Mouse (Mus musculus) gastrocnemius, postnatal 4 days (tissue): Measurements from ENCODE around the gene Hdhd3. TPM values are rescaled to one million over a fixed set of nuclear protein-coding genes. Genes with fewer than 3 reads are reported as not detected.

Experiments
- DNase-seq, 2 experiments: peaks; one replicate each; pipeline ENCODE4 v3.0.0; 2021 to 2022; ENCODE audit warnings: low spot score in 2 of 2, mixed read lengths in 2 of 2
- long read RNA-seq, 2 experiments: library from polyadenylated mRNA; stranded (forward); transcript quantifications; one replicate each; pipeline ENCODE4 v2.0.0; 2021
- total RNA-seq, 2 experiments: library from RNA; stranded (reverse); gene quantifications; 2 replicates each; pipeline ENCODE4 v1.2.3; 2021

Hdhd3 gene
- 10 to 100 TPM in 1 of 2 experiments, 1 to 10 TPM in 1; 9.0 to 10.5 TPM for total RNA-seq
- long read RNA-seq, experiment 1, transcript Hdhd3-201 (2 exons, 1,205 nt): major isoform, 12 of 12 reads
- long read RNA-seq, experiment 1, partial matches to known transcripts: 0 of 12 reads
- long read RNA-seq, experiment 1, other reads (novel, unspliced or antisense): 0 of 12 reads
- long read RNA-seq, experiment 2, transcript Hdhd3-201 (2 exons, 1,205 nt): major isoform, 6 of 6 reads
- long read RNA-seq, experiment 2, partial matches to known transcripts: 0 of 6 reads
- long read RNA-seq, experiment 2, other reads (novel, unspliced or antisense): 0 of 6 reads

- DNase-seq: no peak
These were observed at the start of gene Hdhd3 for GRCm38 (mm10) chr4:62503374-62503970. Hdhd3 (minus strand) TSS chr4:62503467.

- DNase-seq: no peak
These were observed 48.7 kb upstream of the Hdhd3 start for GRCm38 (mm10) chr4:62551966-62552365.

DNA sequence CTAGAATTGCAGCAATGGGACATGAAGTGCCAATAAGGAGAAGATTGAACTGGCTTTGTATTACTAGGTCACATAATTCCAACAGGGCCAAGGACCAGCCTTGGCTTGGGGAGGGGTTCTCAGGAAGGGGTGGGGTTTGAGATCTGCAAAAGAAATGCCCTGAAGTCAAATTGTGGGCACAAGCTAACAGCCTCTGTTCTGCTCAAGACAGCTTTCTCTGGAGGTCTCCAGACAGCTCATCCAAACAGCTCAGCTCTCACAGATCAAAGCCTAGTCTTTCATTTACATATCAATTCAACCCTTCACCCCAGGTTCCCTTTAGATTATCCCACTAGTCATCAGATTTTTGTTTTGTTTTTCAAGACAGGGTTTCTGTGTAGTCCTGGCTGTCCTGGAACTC, 41.5 kb upstream of the Hdhd3 start:
- no peak for DNase-seq

GRCm38 (mm10) chr4:62543782-62544181, 40.5 kb upstream of the Hdhd3 start:
- DNase-seq: no peak

DNA sequence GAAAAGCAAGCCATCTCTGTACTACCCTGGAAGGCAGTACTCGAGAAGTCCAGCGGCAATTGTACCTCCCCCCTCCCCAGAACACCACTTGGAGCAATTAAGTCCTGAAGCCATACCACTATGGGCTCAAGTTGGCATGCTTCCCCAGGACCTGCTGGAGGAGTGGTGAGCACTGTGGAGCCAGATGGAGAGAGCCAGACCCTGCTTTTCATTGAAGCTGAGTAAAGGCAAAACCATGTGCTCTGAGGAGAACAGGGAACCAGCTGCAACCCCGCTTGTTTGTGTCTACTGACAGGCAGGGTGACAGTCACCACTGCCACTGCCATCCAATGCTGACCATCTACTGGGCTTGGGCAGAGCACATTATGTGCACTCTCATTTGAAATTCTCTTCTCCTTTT, 38.5 kb upstream of the Hdhd3 start:
- DNase-seq: no peak

DNA sequence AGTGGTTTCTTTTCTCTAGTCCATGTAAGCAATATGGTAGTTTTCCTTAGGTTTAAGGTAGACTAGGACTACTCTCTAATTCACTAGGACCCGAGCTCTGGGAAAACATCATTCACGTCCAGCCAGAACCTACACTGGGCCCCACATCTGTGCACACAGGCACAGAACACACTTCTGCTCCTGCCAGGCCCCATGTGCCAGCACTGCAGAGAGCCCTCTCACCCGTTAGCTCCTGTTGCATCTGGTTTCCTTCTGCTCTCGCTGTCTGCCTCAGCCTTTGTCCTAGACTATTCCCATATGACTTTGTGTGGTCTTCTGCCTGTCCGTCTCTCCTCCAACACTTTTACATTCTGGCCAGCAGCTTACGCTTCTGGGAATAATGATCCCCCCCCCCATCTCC, 30.5 kb upstream of the Hdhd3 start:
- no peak for DNase-seq

DNA sequence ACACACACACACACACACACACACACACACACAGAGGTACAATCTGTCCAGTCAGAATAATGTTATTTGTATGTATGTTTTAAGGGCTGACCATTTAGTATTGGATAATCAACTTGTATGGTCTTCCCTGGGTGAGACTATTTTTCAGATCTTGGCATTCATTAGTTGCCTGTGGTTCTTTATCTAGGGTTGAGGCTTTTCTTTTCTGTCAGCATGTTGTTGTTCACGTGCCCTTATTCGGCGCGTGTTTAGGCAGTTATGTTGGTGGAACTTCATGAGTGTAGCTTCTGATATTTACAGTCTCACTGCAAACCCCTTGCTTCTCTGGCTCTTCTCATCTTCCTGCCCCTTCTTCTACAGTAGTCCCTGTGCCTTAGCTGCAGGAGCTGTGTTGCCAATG, 24.4 kb upstream of the Hdhd3 start:
- no peak for DNase-seq

GRCm38 (mm10) chr4:62526256-62526655, 23.0 kb upstream of the Hdhd3 start:
- no peak for DNase-seq

DNA sequence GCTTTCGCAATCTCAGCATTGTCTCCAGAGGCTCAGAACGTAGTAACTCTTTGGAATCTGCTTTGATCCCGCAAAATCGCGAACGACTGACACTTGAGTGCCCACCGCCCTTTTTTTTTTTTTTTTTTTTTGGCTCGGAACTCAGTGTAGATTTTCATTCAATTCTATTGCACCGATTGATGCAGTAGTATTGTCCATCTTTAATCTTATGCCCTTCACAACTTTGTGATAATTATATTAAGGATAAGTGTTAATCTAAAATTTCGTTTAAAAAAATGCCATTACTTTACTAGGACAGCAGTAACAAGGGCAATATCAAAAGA, 22.2 kb upstream of the Hdhd3 start:
- no peak for DNase-seq

DNA sequence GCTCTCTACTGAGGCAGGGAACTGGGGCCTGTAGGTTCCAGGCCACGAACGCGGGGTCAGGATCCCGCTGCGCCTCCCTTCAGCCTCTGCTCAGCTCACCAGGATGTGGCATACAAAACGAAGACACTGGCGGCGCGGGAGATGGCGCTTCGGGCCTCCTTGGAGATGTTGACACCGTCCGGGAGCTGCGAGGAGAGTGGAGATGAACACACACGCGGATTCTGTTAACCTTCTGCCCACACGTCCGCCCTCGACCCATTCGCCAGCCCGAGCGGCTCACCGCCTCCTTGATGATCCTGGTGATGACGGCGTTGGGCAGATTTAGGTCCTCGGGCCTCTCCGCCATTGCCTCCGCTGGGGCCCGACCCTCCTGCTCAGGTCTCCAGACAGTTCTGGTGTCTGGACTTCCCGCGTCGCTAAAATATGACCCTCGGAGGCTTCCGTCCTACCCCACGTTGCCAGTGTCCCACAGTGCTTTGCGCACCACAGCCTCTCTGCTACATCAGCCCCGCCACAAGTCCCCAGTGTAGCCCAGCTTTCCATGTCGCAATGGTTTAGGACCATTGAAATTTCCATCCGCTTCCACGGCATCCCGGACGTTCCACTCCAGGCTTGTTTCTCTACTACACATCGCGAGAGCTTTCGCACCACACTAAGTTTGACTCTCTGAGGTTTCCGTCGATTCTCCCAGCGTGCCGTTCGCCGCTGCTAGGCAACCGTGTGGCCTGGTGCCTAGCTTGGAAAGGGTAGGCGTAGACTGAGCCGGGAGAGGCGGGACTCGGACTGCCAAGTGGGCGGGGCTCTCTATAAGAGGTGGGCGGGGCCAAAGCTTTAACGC, 21.6 kb upstream of the Hdhd3 start, which contains the start of the genes Pole3 and 4933430I17Rik:
Gene Pole3, minus strand, starts transcription at position 418 of the 838 bp plus-strand sequence.
Gene 4933430I17Rik, plus strand, starts transcription at position 719 of the 838 bp plus-strand sequence.
- peak; percentile 96 to 98 for DNase-seq

DNA sequence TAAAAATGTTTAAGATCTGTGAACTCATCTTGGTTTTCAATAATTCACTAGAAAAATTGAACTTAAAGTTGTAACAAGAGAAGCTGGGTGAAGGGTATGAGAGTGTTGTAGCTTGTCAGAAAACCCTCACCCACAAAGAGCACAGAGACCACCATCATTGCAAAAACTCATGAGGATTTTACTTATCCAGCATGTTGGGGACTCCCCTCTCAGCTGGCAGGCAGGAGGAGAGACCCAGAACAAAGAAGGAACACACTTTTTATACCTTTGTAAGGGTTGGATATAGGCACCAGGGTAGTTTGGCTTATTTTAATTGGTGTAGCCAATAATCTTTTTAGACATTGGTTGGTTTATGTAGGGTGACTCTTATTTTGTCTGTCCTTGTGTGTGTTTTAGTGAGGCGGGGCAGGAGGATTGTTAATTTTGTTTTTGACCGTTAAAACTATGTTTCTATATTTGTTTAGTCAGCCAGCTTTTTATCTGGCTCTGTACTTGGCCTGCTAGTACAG, 17.7 kb upstream of the Hdhd3 start:
- DNase-seq: no peak

DNA sequence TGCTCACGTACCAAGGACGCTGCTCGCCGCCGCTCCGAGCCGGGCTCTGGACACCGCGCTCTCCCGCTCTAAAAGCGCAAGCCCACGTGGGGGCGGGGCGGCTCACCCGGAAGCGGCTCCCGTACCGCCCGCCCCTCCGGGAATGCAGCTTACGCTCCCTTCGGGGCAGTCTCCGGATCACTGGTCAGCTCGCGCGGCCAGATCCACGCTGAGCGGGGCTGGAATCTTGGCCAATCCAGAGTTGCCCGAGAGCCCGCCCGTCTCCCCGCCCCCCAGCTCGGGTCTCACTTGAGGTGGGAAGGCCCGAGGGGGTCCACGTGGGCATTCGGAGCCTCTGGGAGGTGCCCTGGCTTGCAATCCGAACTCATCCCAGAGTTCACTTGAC, 16.6 kb upstream of the Hdhd3 start, which contains the start of gene Alad:
Gene Alad, minus strand, starts transcription at position 70 of the 385 bp plus-strand sequence.
- peak; percentile 73 to 84 for DNase-seq

DNA sequence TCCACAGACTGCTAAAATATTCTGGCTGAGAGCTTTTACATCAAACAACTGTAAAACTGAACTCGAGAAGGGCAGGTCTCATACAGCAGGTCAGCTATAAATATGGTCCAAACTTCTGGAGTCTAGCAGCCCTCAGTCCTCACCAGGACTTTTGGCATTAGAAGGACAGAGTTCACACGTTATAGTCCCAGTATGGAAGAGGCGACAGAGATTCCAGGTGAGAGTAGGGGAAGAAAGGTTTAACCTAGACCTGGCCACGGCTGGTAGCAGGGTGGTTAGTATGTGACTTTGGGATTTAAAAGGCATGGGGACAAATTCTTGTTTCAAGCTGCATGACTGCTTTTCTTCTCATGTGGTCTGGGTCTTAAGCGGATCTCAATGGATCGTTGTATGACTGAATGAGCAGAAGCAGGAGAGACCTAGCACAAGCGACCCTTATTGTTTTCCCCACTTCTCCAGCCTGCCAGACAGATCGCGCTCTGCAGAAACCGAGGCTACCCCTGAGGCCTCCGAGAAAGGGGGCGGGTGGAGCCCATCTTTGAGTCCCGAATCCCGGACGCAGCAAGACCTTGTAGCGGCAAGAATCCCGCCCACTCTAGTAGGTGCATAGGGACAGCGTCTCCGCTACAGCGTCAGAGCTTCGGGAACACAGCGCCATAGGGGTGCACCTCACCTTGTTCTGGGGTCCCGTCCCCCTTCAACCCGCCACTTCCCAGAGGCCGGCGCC, 16.0 kb upstream of the Hdhd3 start:
- no peak for DNase-seq

DNA sequence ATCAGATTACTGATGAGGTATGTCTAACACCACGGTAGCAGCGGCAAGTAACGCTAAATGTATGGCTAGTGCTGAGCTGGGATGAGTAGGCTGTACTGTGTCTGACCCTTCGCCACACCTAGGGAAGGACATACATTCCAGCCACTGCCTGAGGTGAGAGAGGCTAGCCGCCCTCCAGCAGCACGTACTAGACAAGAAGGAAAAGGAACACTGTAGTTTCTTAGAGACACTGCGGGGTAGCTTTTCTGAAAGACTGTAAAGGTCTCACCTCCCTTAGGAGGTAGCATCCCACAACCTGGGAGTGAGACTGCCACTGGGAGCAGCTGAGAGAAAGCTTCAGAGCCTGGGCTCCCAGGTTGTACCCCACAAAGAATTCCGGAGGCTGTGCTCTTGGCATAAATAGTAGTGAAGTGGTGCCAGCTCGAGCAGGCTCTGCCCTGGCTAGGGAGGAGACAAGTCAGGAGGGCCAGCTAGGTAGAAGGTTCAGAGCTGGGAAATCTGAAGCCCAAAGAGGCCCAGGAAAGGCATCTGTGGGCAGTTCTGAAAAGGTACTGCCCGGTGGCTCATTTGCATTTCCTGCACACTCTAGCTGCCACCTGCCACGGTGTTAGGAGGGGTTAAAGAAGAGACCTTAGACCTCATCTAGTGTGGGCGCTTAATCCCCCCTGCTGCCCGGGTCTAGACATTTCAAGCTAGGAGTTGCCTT, 15.3 kb upstream of the Hdhd3 start:
- DNase-seq: no peak

- no peak for DNase-seq
These were observed 14.5 kb upstream of the Hdhd3 start for GRCm38 (mm10) chr4:62517538-62518415.

- DNase-seq: no peak
These were observed 13.8 kb upstream of the Hdhd3 start for GRCm38 (mm10) chr4:62517046-62517445.

DNA sequence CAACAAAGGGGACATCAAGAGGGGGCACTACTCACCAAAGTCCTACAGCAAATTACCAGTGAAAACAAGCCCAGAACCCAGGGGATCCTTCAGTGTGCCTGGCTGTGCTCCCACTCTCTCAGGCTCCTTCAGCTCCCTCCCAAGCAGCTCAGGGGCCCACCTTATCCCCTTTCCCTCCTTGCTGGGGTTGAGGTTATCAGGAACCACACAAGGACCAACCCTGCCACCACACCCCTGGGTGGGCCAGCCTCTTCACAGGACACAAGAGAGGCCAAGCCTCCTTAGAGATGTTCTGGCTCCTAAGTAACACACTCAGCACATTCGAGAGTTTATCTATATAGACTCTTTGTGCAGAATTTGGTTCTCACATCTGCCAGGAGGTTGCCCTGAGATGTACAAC, 13.3 kb upstream of the Hdhd3 start:
- DNase-seq: no peak

- DNase-seq: no peak
These were observed 12.8 kb upstream of the Hdhd3 start for GRCm38 (mm10) chr4:62516079-62516478.

DNA sequence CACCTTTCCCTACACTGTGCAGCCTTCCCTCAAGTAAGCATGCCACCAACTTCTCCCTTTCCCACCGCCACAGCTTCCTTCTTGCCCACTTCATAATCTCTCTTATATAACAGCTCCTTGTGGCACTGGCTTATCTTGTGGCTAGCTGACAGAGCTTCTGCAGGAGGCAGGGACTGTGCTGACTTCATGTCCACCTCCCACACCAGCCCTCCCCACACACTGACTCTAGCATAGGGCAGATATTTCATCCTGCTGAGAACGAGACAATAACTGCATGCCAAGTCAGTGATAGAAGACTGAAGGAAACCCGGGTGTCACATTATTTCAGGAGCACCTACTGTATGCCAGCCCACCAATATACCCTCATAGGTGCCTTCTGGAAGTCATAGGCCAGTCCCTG, 12.2 kb upstream of the Hdhd3 start:
- DNase-seq: no peak

DNA sequence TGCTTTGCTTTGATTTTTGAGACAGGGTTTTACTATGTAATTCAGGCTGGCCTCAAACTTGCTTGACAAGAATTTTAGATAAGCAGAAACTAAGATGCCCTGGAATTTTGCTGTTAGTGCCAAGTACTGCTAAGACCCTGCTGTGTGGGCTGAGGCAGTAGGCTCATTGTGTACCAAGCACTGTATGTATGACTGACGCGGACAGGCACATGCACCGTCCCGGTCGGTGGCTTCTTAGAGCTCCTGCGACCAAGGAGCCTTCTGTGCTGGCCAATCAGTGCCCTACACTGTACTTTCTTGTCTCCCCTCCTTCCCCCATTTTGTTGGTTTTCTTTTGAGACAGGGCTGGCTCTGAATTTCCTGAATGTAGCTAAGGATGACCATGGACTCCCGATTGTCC, 11.7 kb upstream of the Hdhd3 start:
- DNase-seq: no peak
